Mouse (Mus musculus): ENCODE results near the gene Nr1i2. TPM values are rescaled to one million over a fixed set of nuclear protein-coding genes. Genes with fewer than 3 reads are reported as not detected.

Nr1i2 gene
- polyA plus RNA-seq, 1 experiment from 2014 or later = 1.8 TPM

GRCm38 (mm10) chr16:38307651-38308050 lies 13.0 kb upstream of the Nr1i2 start:
- Histone ChIP-seq H3K9me3 (replicated peaks) (no peaks in the 10 kb centered on the region), H3K27ac (no peak overlapping the region), H3K27me3 (replicated peaks) (peaks cover 12% of the 10 kb centered on the region; the same call in 1 of the 2 replicates), H3K4me1 (no peaks in the 10 kb centered on the region), H3K4me2 (no peak overlapping the region), H3K4me3 (no peak overlapping the region), H3K36me3 (no peaks in the 10 kb centered on the region), H3K9ac (no peak overlapping the region)
- WGBS (ENCODE audit: insufficient replicate concordance) = 43% methylated on average over 7 of the region's 7 CpGs
- ATAC-seq = no peak

- Histone ChIP-seq H3K27ac (no peak overlapping the region), H3K36me3 (no peaks in the 10 kb centered on the region), H3K27me3 (replicated peaks) (peaks cover 12% of the 10 kb centered on the region; the same call in 1 of the 2 replicates), H3K9ac (no peak overlapping the region), H3K9me3 (replicated peaks) (no peaks in the 10 kb centered on the region), H3K4me3 (no peak overlapping the region), H3K4me1 (no peaks in the 10 kb centered on the region), H3K4me2 (no peak overlapping the region)
- WGBS (ENCODE audit: insufficient replicate concordance) = 72% methylated on average over 5 of the region's 5 CpGs
- no peak for ATAC-seq
Measured at GRCm38 (mm10) chr16:38307221-38307605, 12.6 kb upstream of the Nr1i2 start.

GRCm38 (mm10) chr16:38306571-38307220 lies 12.1 kb upstream of the Nr1i2 start:
- Histone ChIP-seq H3K27me3 (replicated peaks) (peaks cover 12% of the 10 kb centered on the region; the same call in 1 of the 2 replicates), H3K4me3 (no peak overlapping the region), H3K36me3 (no peaks in the 10 kb centered on the region), H3K9me3 (replicated peaks) (no peaks in the 10 kb centered on the region), H3K4me1 (no peaks in the 10 kb centered on the region), H3K4me2 (no peak overlapping the region), H3K27ac (no peak overlapping the region), H3K9ac (no peak overlapping the region)
- ATAC-seq = no peak
- 44% methylated on average over 18 of the region's 18 CpGs for WGBS (ENCODE audit: insufficient replicate concordance)

GRCm38 (mm10) chr16:38304460-38305194 lies 10.0 kb upstream of the Nr1i2 start:
- Histone ChIP-seq H3K36me3 (no peaks in the 10 kb centered on the region), H3K9ac (no peak overlapping the region), H3K4me3 (no peak overlapping the region), H3K27ac (no peak overlapping the region), H3K4me2 (no peak overlapping the region), H3K27me3 (replicated peaks) (peaks cover 12% of the 10 kb centered on the region; the same call in 1 of the 2 replicates), H3K9me3 (replicated peaks) (no peaks in the 10 kb centered on the region), H3K4me1 (no peaks in the 10 kb centered on the region)
- WGBS (ENCODE audit: insufficient replicate concordance) = 68% methylated on average over 17 of the region's 17 CpGs
- ATAC-seq = no peak

- Histone ChIP-seq H3K36me3 (no peaks in the 10 kb centered on the region), H3K27me3 (replicated peaks) (no peaks in the 10 kb centered on the region; the same call in 1 of the 2 replicates), H3K27ac (no peak overlapping the region), H3K4me2 (no peak overlapping the region), H3K9me3 (replicated peaks) (no peaks in the 10 kb centered on the region), H3K9ac (no peak overlapping the region), H3K4me3 (no peak overlapping the region), H3K4me1 (no peaks in the 10 kb centered on the region)
- 75% methylated on average over 13 of the region's 13 CpGs for WGBS (ENCODE audit: insufficient replicate concordance)
- no peak for ATAC-seq
Measured at GRCm38 (mm10) chr16:38302367-38302766, 7.7 kb upstream of the Nr1i2 start.

GRCm38 (mm10) chr16:38298410-38298809 lies 3.8 kb upstream of the Nr1i2 start:
- ATAC-seq = no peak
- Histone ChIP-seq H3K4me1 (peaks cover 4% of the 10 kb centered on the region; the same call in 1 of the 2 replicates), H3K4me3 (no peak overlapping the region), H3K9me3 (replicated peaks) (no peaks in the 10 kb centered on the region), H3K9ac (no peak overlapping the region), H3K4me2 (no peak overlapping the region), H3K27me3 (replicated peaks) (no peaks in the 10 kb centered on the region), H3K36me3 (no peaks in the 10 kb centered on the region), H3K27ac (no peak overlapping the region)
- 74% methylated on average over 6 of the region's 6 CpGs for WGBS (ENCODE audit: insufficient replicate concordance)

GRCm38 (mm10) chr16:38295349-38295930 lies 816 bp upstream of the Nr1i2 start:
- no peak overlapping the region for H3K4me3 ChIP-seq
- WGBS (ENCODE audit: insufficient replicate concordance) = 36% methylated on average over 5 of the region's 5 CpGs
- no peak overlapping the region for H3K4me2 ChIP-seq
- H3K9ac ChIP-seq = no peak overlapping the region
- peaks cover 4% of the 10 kb centered on the region; the same call in 1 of the 2 replicates for H3K4me1 ChIP-seq
- ATAC-seq = no peak
- no peaks in the 10 kb centered on the region for H3K36me3 ChIP-seq
- H3K27ac ChIP-seq = no peak overlapping the region
- no peaks in the 10 kb centered on the region for H3K27me3 ChIP-seq (replicated peaks)
- H3K9me3 ChIP-seq (replicated peaks) = no peaks in the 10 kb centered on the region

- no peaks in the 10 kb centered on the region for H3K9me3 ChIP-seq (replicated peaks)
- 56% methylated on average over 2 of the region's 2 CpGs for WGBS (ENCODE audit: insufficient replicate concordance)
- no peak overlapping the region for H3K27ac ChIP-seq
- peaks cover 23% of the 10 kb centered on the region for H3K4me1 ChIP-seq
- H3K4me3 ChIP-seq = no peak overlapping the region
- no peaks in the 10 kb centered on the region for H3K27me3 ChIP-seq (replicated peaks)
- no peak overlapping the region for H3K4me2 ChIP-seq
- no peaks in the 10 kb centered on the region for H3K36me3 ChIP-seq
- no peak overlapping the region for H3K9ac ChIP-seq
- no peak for ATAC-seq
Measured at GRCm38 (mm10) chr16:38290151-38290550, 4.5 kb downstream of the Nr1i2 start.

- 28% methylated on average over 6 of the region's 6 CpGs for WGBS (ENCODE audit: insufficient replicate concordance)
- no peaks in the 10 kb centered on the region for H3K27me3 ChIP-seq (replicated peaks)
- H3K9me3 ChIP-seq (replicated peaks) = no peaks in the 10 kb centered on the region
- H3K4me1 ChIP-seq = peaks cover 23% of the 10 kb centered on the region
- H3K4me2 ChIP-seq = no peak overlapping the region
- H3K36me3 ChIP-seq = no peaks in the 10 kb centered on the region
- peak overlapping the region; percentile 67; the same call in 1 of the 2 replicates for H3K27ac ChIP-seq
- no peak for ATAC-seq
- H3K9ac ChIP-seq = no peak overlapping the region
- no peak overlapping the region for H3K4me3 ChIP-seq
Measured at GRCm38 (mm10) chr16:38288851-38289250, 5.8 kb downstream of the Nr1i2 start.

GRCm38 (mm10) chr16:38287762-38288161 lies 6.9 kb downstream of the Nr1i2 start:
- peak; percentile 68 for ATAC-seq
- Histone ChIP-seq H3K27ac (peak overlapping the region; percentile 67), H3K9me3 (replicated peaks) (no peaks in the 10 kb centered on the region), H3K4me2 (no peak overlapping the region), H3K4me1 (peaks cover 26% of the 10 kb centered on the region), H3K36me3 (no peaks in the 10 kb centered on the region), H3K9ac (no peak overlapping the region), H3K27me3 (replicated peaks) (no peaks in the 10 kb centered on the region; the same call in 1 of the 2 replicates), H3K4me3 (no peak overlapping the region)
- 77% methylated on average over 3 of the region's 3 CpGs for WGBS (ENCODE audit: insufficient replicate concordance)

- peak; percentile 31; the same call in 1 of the 2 replicates for ATAC-seq
- Histone ChIP-seq H3K9ac (no peak overlapping the region), H3K9me3 (replicated peaks) (no peaks in the 10 kb centered on the region), H3K4me3 (no peak overlapping the region), H3K27me3 (replicated peaks) (no peaks in the 10 kb centered on the region; the same call in 1 of the 2 replicates), H3K27ac (peak overlapping the region; percentile 62; the same call in 1 of the 2 replicates), H3K4me1 (peaks cover 26% of the 10 kb centered on the region), H3K36me3 (no peaks in the 10 kb centered on the region), H3K4me2 (no peak overlapping the region; the same call in 1 of the 2 replicates)
- WGBS (ENCODE audit: insufficient replicate concordance) = 70% methylated on average over 6 of the region's 6 CpGs
Measured at GRCm38 (mm10) chr16:38287357-38287756, 7.3 kb downstream of the Nr1i2 start.

GRCm38 (mm10) chr16:38286541-38286940 lies 8.1 kb downstream of the Nr1i2 start:
- Histone ChIP-seq H3K9ac (no peak overlapping the region), H3K9me3 (replicated peaks) (no peaks in the 10 kb centered on the region), H3K27me3 (replicated peaks) (no peaks in the 10 kb centered on the region; the same call in 1 of the 2 replicates), H3K36me3 (no peaks in the 10 kb centered on the region), H3K4me2 (no peak overlapping the region), H3K4me3 (no peak overlapping the region), H3K4me1 (peaks cover 26% of the 10 kb centered on the region), H3K27ac (peak overlapping the region; percentile 62; the same call in 1 of the 2 replicates)
- 50% methylated on average over 4 of the region's 4 CpGs for WGBS (ENCODE audit: insufficient replicate concordance)
- ATAC-seq = no peak

Data from liver, embryonic 12.5 days (tissue).